Mouse (Mus musculus): ENCODE data around the gene Tspyl1. TPM values are rescaled to one million over a fixed set of nuclear protein-coding genes. Genes with fewer than 3 reads are reported as not detected.

Gene Tspyl1
- polyA plus RNA-seq, 1 experiment from 2014 or later: 52.7 TPM

DNA sequence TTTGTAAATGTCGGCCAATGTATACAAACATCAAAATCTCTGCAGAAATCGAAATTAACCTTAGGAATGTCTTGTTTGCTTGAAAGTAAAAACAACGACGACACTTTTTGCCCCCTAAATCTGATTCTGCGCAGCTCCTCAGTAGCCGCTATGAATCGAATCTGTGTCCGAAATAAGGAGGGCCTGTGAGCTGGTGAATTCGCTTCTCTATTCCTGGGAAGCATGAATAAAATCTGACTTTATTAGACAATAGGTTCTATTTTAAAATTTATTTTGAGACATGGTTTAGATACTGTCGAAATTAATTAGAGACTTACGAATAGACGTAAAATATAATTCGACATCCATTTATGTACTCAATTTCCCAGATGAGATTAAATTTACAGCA is 14.9 kb downstream of the Tspyl1 start:
- H3K9me3 ChIP-seq (replicated peaks; ENCODE audit: control insufficient read depth, low read length): no peaks in the 10 kb centered on the region
- H3K36me3 ChIP-seq (ENCODE audit: control insufficient read depth, insufficient read depth, low read length): no peaks in the 10 kb centered on the region
- ATAC-seq (replicated peaks; ENCODE audit: insufficient number of reproducible peaks, low FRiP score, low TSS enrichment): no peak
- WGBS (ENCODE audit: insufficient replicate concordance): 8% methylated on average over 13 of the region's 13 CpGs
- H3K4me2 ChIP-seq: peak overlapping the region; percentile 94
- H3K4me3 ChIP-seq (ENCODE audit: low read depth, low read length): peak overlapping the region; percentile 78
- peak overlapping the region; percentile 69 for H3K9ac ChIP-seq (ENCODE audit: low read depth, low read length)
- H3K27ac ChIP-seq (ENCODE audit: low read depth, low read length): no peak overlapping the region
- H3K4me1 ChIP-seq (ENCODE audit: control insufficient read depth, insufficient read depth, low read length): peaks cover 20% of the 10 kb centered on the region
- H3K27me3 ChIP-seq (ENCODE audit: control insufficient read depth, insufficient read depth, low read length): no peaks in the 10 kb centered on the region

DNA sequence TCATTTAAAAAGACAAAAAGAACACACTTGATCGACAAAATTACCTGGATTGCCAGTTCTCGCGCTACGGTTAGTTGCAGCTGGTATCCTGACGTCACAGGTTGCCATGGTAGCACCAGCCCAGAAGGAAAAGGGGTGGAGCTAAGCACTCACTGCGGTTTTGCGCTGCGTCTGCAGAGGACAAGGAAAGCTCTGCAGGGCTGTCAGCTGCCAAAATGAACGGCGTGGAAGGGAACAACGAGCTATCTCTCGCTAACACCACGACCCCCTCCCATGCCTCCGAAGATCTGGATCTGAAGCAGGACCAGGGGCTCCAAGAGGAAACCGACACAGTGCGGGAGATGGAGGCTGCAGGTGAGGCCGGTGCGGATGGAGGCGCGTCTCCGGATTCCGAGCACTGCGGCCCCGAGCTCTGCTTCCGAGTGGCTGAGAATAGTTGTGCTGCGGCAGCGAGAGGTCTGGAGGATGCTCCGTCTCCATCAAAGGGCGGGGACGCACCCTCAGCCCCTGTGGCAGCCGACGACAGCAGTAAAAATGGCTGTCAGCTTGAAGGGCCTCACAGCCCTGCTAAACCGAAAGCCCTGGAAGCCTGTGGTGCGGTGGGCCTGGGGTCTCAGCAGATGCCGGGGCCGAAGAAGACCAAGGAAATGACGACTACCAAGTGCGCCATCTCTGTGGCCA is 15.4 kb downstream of the Tspyl1 start, which contains the start of gene Tspyl4:
Gene Tspyl4 (plus strand): TSS at position 144 of the 681 bp plus-strand sequence.
- peak; percentile 94 for ATAC-seq (replicated peaks; ENCODE audit: insufficient number of reproducible peaks, low FRiP score, low TSS enrichment)
- 0% methylated on average over 38 of the region's 38 CpGs for WGBS (ENCODE audit: insufficient replicate concordance)
- Histone ChIP-seq H3K4me3 (ENCODE audit: low read depth, low read length) (peak within 1 kb of the TSS; percentile 78), H3K4me1 (ENCODE audit: control insufficient read depth, insufficient read depth, low read length) (peaks cover 20% of the 10 kb centered on the region), H3K36me3 (ENCODE audit: control insufficient read depth, insufficient read depth, low read length) (no peaks in the 10 kb centered on the region), H3K9ac (ENCODE audit: low read depth, low read length) (peak within 1 kb of the TSS; percentile 75), H3K27me3 (ENCODE audit: control insufficient read depth, insufficient read depth, low read length) (no peaks in the 10 kb centered on the region), H3K4me2 (peak within 1 kb of the TSS; percentile 94), H3K9me3 (replicated peaks; ENCODE audit: control insufficient read depth, low read length) (no peaks in the 10 kb centered on the region), H3K27ac (ENCODE audit: low read depth, low read length) (0 out of 2 replicates have a peak within 1 kb of the TSS, but pooled peaks have one; percentile 54)

DNA sequence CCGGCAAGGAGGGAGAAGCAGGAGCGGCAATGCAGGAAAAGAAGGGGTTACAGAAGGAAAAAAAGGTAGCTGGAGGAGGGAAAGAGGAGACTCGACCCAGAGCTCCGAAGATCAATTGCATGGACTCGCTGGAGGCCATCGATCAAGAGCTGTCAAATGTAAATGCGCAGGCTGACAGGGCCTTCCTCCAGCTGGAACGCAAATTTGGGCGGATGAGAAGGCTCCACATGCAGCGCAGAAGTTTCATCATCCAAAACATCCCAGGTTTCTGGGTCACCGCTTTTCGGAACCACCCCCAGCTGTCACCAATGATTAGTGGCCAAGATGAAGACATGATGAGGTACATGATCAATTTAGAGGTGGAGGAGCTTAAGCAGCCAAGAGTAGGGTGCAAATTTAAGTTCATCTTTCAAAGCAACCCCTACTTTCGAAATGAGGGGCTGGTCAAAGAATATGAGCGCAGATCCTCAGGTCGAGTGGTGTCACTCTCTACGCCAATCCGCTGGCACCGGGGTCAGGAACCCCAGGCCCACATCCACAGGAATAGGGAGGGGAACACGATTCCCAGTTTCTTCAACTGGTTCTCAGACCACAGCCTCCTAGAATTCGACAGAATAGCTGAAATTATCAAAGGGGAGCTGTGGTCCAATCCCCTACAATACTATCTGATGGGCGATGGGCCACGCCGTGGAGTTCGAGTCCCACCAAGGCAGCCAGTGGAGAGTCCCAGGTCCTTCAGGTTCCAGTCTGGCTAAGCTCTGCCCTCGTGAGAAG is 16.2 kb downstream of the Tspyl1 start:
- Histone ChIP-seq H3K4me2 (peak overlapping the region; percentile 94), H3K27me3 (ENCODE audit: control insufficient read depth, insufficient read depth, low read length) (no peaks in the 10 kb centered on the region), H3K36me3 (ENCODE audit: control insufficient read depth, insufficient read depth, low read length) (no peaks in the 10 kb centered on the region), H3K9ac (ENCODE audit: low read depth, low read length) (peak overlapping the region; percentile 75), H3K9me3 (replicated peaks; ENCODE audit: control insufficient read depth, low read length) (no peaks in the 10 kb centered on the region), H3K4me1 (ENCODE audit: control insufficient read depth, insufficient read depth, low read length) (peaks cover 20% of the 10 kb centered on the region), H3K27ac (ENCODE audit: low read depth, low read length) (no peak overlapping the region), H3K4me3 (ENCODE audit: low read depth, low read length) (peak overlapping the region; percentile 78)
- 47% methylated on average over 25 of the region's 25 CpGs for WGBS (ENCODE audit: insufficient replicate concordance)
- ATAC-seq (replicated peaks; ENCODE audit: insufficient number of reproducible peaks, low FRiP score, low TSS enrichment): no peak

DNA sequence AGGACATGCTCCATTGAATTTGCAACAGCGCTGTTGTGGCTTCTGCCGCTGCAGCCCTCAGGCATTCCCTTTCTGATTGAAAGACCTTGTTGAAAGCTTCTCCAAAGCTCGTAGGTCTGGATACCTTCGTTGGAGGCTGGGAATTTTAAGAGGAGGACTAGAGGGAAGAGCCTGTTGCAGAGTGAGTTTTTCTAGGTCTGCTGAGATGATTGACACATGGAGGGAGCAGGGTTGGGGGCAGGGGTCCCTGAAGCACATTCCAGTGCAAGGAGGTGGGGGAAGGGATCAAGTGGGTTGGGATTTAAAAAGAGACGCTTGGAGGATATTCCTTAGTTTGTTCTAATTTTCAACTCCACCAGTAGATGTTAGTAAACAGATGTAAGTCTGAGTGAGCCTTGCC is 18.4 kb downstream of the Tspyl1 start:
- Histone ChIP-seq H3K4me2 (peak overlapping the region; percentile 94), H3K27me3 (ENCODE audit: control insufficient read depth, insufficient read depth, low read length) (no peaks in the 10 kb centered on the region), H3K27ac (ENCODE audit: low read depth, low read length) (no peak overlapping the region), H3K9ac (ENCODE audit: low read depth, low read length) (no peak overlapping the region), H3K9me3 (replicated peaks; ENCODE audit: control insufficient read depth, low read length) (no peaks in the 10 kb centered on the region), H3K4me1 (ENCODE audit: control insufficient read depth, insufficient read depth, low read length) (peaks cover 20% of the 10 kb centered on the region), H3K36me3 (ENCODE audit: control insufficient read depth, insufficient read depth, low read length) (no peaks in the 10 kb centered on the region), H3K4me3 (ENCODE audit: low read depth, low read length) (peak overlapping the region; percentile 23)
- WGBS (ENCODE audit: insufficient replicate concordance): 24% methylated on average over 5 of the region's 5 CpGs
- ATAC-seq (replicated peaks; ENCODE audit: insufficient number of reproducible peaks, low FRiP score, low TSS enrichment): no peak

DNA sequence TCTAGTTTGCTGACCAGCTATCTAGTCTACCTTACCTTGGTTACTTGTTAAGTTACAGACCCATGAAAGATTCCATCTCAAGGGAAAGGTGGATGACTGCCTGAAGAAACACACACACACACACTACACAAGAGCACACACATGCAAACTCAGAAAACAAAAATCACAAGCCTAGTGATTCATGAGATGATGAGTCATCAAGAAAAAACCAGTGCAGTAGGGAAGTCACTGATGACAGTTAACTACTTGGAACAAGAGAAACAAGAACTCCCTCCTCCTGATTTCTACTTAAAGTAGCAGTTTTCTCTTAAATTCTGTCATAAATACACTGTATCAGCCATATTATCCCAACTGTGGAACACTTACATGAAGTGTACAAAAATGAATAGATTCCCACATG is 25.1 kb downstream of the Tspyl1 start:
- Histone ChIP-seq H3K9me3 (replicated peaks; ENCODE audit: control insufficient read depth, low read length) (no peaks in the 10 kb centered on the region), H3K27ac (ENCODE audit: low read depth, low read length) (no peak overlapping the region), H3K36me3 (ENCODE audit: control insufficient read depth, insufficient read depth, low read length) (no peaks in the 10 kb centered on the region), H3K9ac (ENCODE audit: low read depth, low read length) (no peak overlapping the region), H3K27me3 (ENCODE audit: control insufficient read depth, insufficient read depth, low read length) (no peaks in the 10 kb centered on the region), H3K4me3 (ENCODE audit: low read depth, low read length) (no peak overlapping the region), H3K4me1 (ENCODE audit: control insufficient read depth, insufficient read depth, low read length) (no peaks in the 10 kb centered on the region), H3K4me2 (no peak overlapping the region)
- ATAC-seq (replicated peaks; ENCODE audit: insufficient number of reproducible peaks, low FRiP score, low TSS enrichment): no peak

DNA sequence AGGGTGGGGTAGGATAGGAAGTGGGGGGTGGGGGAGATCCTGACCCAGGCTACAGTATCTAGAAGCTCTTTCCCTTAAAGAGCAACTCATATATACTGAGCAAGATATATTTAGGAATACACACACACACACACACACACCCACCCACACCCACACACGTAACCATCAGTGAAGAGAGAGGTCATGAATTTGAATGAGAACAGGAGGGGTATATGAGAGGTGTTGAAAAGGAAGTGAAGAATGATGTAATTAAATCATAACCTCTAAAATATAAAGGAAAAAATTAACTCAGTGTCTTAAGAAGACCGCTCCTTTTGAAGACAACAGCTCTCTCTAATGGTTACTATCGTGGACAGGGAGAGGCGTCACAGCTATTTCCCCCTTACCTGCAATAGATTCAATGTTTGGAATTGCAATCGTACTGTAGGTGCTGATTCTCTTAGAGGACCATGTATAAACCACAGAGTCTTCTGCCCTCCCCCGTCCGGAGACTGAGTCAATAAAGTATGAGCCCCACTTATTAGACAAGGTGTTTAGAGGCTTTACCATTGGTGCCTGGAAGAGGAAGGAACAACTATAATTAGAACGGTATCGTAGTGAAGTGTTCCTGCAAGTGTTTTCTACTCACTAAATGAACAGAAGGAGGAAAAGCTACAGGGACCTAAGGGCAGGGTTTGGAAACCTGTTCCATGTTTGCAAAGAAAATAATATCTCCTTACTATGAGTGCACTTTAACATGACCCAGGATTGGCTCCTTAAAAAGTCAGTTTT is 28.1 kb downstream of the Tspyl1 start:
- no peak overlapping the region for H3K4me2 ChIP-seq
- ATAC-seq (replicated peaks; ENCODE audit: insufficient number of reproducible peaks, low FRiP score, low TSS enrichment): no peak

DNA sequence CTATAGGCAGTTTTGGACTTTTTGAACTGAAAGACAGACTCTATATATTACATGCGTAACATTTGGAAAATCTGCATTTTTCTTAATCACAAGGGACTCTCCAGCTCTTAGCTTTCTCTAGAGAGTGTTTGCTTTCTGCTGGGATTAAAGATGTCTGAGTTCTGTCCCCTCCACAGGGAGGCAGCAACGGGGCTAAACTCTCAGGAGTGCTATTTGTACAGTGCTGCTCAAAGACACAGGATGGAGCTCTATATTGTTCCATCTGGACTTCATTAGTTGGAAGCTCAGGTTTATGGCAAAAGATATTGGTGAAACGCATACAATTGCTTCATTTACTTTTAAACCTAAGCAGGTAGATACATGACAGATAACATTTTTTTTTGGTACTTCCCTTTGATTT is 30.5 kb downstream of the Tspyl1 start:
- no peak overlapping the region for H3K4me2 ChIP-seq
- H3K4me3 ChIP-seq (ENCODE audit: low read depth, low read length): no peak overlapping the region
- H3K27ac ChIP-seq (ENCODE audit: low read depth, low read length): no peak overlapping the region
- no peaks in the 10 kb centered on the region for H3K9me3 ChIP-seq (replicated peaks; ENCODE audit: control insufficient read depth, low read length)
- H3K27me3 ChIP-seq (ENCODE audit: control insufficient read depth, insufficient read depth, low read length): no peaks in the 10 kb centered on the region
- 69% methylated on average over 3 of the region's 3 CpGs for WGBS (ENCODE audit: insufficient replicate concordance)
- H3K4me1 ChIP-seq (ENCODE audit: control insufficient read depth, insufficient read depth, low read length): peaks cover 6% of the 10 kb centered on the region; the same call in 1 of the 2 replicates
- ATAC-seq (replicated peaks; ENCODE audit: insufficient number of reproducible peaks, low FRiP score, low TSS enrichment): no peak
- no peaks in the 10 kb centered on the region for H3K36me3 ChIP-seq (ENCODE audit: control insufficient read depth, insufficient read depth, low read length)
- H3K9ac ChIP-seq (ENCODE audit: low read depth, low read length): no peak overlapping the region

More for the DNA sequence above, 28.1 kb downstream of the Tspyl1 start:
- Histone ChIP-seq H3K4me1 (ENCODE audit: control insufficient read depth, insufficient read depth, low read length) (no peaks in the 10 kb centered on the region), H3K27ac (ENCODE audit: low read depth, low read length) (no peak overlapping the region), H3K9ac (ENCODE audit: low read depth, low read length) (no peak overlapping the region), H3K36me3 (ENCODE audit: control insufficient read depth, insufficient read depth, low read length) (no peaks in the 10 kb centered on the region), H3K27me3 (ENCODE audit: control insufficient read depth, insufficient read depth, low read length) (no peaks in the 10 kb centered on the region), H3K4me3 (ENCODE audit: low read depth, low read length) (no peak overlapping the region), H3K9me3 (replicated peaks; ENCODE audit: control insufficient read depth, low read length) (no peaks in the 10 kb centered on the region)
- WGBS (ENCODE audit: insufficient replicate concordance): 69% methylated on average over 9 of the region's 9 CpGs

DNA sequence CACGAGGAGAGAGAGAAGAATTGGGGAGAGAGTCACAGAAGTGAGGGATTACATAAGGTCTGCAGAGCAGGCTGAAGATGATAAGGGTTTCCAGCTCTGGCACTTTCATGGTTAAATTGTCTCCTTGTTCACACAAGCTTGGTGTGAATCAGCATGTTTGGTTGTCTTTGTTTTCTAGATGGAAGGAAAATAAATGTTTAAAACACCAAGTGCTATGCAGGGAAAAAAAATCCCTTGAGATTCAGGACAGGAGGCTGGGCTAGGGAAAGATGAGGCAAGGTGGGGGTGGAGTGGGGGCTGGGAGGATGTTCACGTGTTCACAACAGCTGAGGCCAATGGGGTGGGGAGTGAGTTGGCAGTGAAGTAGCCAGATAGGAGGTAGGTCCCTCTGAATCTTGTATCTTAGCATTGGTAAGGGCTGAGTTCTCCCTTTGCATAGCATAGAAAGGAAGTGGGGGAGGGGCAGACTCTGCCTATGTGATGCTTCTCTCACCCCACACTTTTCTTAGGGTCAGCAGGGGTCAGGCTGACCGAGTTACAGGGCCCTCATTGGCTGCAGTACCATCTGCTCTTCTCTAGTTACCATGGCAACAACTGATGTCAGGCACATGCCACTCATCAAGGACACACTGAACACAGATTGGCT is 34.7 kb downstream of the Tspyl1 start:
- WGBS (ENCODE audit: insufficient replicate concordance): under 1% methylated on average over 3 of the region's 3 CpGs
- no peaks in the 10 kb centered on the region for H3K27me3 ChIP-seq (ENCODE audit: control insufficient read depth, insufficient read depth, low read length)
- H3K9ac ChIP-seq (ENCODE audit: low read depth, low read length): no peak overlapping the region
- no peak overlapping the region for H3K4me3 ChIP-seq (ENCODE audit: low read depth, low read length)
- peaks cover 8% of the 10 kb centered on the region for H3K4me1 ChIP-seq (ENCODE audit: control insufficient read depth, insufficient read depth, low read length)
- H3K9me3 ChIP-seq (replicated peaks; ENCODE audit: control insufficient read depth, low read length): no peaks in the 10 kb centered on the region
- H3K4me2 ChIP-seq: peak overlapping the region; percentile 14
- H3K36me3 ChIP-seq (ENCODE audit: control insufficient read depth, insufficient read depth, low read length): no peaks in the 10 kb centered on the region
- peak; percentile 74; the same call in 1 of the 2 replicates for ATAC-seq (replicated peaks; ENCODE audit: insufficient number of reproducible peaks, low FRiP score, low TSS enrichment)
- H3K27ac ChIP-seq (ENCODE audit: low read depth, low read length): no peak overlapping the region

Measured in heart, embryonic 11.5 days (tissue).